Mouse (Mus musculus): ENCODE results near the gene Prkcq.

Gene Prkcq

DNA sequence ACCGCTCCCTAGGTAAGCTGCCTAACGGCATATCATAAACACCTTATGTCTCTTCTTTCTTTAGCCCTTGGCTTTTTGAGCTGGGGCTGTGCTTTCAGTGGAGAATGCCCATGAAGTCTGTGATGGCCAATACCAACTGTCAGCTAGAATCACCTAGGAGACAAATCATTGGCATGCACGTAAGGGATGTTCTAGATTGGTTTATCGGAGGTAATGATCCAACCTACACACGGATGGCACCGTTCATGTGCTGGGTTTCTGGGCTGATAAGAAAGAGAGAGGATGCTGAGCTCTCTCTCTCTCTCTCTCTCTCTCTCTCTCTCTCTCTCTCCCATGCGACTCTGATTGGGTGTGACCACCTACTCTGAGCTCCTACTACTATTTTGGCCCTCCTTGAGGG lies 10.2 kb downstream of the Prkcq start:
- CTCF ChIA-PET = interaction anchor here in 1 of 4 experiments (0.5 to 1.1 kb wide), 2 partner anchors 9 to 11 kb away, joined by 4 read pairs; no protein-coding TSS in a partner anchor
- POLR2A ChIA-PET = no interaction called here

DNA sequence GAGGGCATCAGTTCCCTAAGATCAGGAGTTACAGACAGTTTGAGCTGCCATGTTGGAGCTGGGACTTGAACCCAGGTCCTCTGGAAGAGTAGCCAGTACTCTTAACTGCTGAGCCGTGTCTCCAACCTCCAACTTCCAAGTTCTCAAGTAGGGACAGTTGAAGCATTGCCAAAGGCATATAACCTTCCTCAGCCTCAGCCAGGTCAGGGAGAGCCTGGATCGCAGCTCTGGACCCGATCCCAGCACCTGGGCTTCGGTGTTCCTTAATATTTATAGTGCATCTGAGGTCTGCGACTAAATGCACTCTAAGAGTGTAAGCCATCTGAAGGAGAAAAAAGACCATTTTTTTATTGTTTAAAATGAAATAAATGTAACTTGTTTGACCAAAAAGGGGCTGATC lies 12.1 kb downstream of the Prkcq start:
- CTCF ChIA-PET = interaction anchor here in 1 of 4 experiments (0.7 kb wide), 1 partner anchor 1368 kb away, joined by 4 read pairs; no protein-coding TSS in a partner anchor
- POLR2A ChIA-PET = no interaction called here

DNA sequence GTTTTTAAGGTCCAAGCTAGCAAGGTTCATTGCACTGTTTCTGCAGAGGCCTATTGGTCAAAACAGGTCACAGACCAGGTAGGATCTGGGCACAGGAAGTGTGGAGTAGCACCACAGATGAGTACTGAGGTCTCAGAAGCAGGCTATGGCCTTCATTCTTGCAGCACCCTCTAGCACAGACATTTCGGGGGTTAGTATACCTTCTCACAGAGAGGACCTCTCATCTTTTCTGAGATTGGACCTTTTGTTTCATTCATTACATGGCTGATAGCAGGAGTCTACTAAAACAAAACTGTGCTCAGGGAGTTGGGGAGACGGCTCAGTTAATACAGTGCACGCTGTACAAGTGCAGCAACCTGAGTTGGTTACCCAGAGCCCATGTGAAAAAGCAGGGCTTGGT lies 14.7 kb downstream of the Prkcq start:
- POLR2A ChIA-PET = no interaction called here
- CTCF ChIA-PET = no interaction called here

DNA sequence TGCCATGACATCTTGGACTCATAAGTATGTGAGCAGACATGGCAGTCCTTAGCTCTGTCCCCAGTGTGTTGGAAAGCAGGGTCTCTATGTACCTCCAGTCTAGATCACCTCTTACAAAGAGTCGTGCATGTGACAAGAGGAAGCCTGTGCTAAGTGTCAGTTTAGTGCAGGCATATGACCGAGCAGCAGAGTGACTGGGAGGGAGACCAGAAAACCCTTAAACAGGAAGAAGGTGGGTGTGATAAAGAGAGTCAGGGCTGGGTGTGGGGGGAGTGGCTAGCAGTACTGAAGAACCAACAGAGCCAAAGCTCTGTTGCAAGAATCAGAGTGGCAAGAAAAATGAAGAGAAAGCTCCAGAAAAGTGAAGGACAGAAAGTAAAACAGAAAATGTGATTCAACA lies 15.3 kb downstream of the Prkcq start:
- ChIA-PET POLR2A (no interaction called here), CTCF (no interaction called here)

DNA sequence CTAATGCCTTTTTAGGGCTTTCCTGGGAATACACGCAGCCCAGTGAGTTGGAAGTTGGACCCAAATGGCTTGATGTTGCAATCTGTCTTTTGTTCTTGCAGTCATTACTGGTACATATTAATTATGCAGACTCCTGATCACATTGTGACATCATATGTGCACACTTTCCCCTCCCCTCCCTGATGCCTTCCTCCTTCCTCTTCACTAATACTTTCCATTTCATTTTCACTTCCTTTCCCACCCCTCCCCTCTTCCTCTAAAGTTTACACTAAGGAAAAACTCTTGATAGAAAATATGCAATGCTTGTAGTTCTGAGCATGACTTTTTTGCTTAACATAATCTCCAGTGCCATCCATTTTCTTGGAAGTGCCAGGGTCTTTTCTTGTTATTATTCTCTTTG lies 16.4 kb downstream of the Prkcq start:
- ChIA-PET POLR2A (no interaction called here), CTCF (no interaction called here)

DNA sequence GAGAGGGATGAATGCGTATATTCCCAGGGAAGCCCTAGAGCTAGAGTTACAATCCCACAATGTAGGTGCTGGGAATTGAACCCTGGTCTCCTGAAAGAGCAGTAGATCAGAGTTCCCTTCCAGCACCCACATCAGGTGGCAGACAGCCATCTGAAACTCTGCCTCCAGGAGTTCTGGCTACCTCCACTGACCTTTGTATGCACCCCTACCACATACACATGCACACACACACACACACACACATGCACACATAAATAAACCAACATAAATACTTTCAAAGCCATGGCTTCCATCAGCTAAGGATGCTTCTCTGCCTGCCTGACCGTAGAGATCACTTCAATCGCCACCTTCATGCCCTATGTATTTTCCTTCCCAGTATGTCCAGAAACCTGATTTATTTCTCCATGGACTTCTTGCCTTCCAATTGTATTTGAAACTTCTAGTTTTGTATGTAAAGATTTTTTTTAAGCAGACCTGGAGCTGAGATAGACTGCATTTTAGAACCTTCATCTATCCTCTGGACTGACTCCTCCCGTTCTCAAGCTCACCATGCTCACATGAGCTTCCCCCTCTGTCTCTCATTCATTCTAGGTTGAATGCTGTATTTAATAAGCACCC lies 17.4 kb downstream of the Prkcq start:
- CTCF ChIA-PET = no interaction called here
- POLR2A ChIA-PET = no interaction called here

DNA sequence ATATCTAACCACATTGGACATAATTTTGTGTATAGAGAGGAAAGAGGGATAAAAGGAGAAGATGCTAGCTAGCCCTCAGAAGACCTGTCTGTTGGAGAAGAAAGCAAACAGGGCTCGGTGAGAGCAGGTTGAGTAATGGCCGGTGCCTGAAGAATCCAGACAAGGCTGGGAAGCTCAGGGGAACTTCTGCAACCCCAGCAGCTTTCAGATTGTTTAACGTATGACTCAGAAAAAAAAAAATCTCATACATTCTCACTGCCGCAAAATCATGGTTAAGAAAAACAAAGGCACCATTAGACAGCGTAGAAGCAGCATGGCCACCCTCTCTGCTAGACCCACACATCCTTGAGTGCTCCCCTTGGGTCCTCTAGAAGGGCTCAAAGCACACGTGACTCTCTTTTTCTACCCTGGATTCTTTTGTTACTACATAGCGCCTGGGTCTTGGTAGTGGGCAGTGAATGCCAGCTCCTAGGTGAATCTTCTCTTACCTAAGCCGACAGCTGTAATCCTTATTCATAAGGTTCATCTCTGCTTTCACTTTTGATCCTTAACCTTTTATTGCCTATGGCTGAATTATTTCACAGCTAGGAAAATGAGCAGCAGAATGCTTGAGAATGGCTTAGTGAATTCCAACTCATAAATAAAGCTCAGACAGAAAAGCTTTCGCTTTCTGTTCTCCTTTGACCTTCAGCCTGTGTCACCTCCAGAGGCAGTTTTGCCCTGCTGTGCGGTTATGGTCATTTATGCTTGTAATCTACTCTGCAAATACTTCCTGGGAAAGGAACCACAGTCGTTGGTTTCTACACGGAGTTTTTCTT lies 20.6 kb downstream of the Prkcq start:
- CTCF ChIA-PET = interaction anchor here in 2 of 4 experiments (0.5 to 0.7 kb wide), 3 partner anchors 11 to 1789 kb away, joined by 4 to 5 read pairs (median 4); no protein-coding TSS in a partner anchor
- POLR2A ChIA-PET = no interaction called here

DNA sequence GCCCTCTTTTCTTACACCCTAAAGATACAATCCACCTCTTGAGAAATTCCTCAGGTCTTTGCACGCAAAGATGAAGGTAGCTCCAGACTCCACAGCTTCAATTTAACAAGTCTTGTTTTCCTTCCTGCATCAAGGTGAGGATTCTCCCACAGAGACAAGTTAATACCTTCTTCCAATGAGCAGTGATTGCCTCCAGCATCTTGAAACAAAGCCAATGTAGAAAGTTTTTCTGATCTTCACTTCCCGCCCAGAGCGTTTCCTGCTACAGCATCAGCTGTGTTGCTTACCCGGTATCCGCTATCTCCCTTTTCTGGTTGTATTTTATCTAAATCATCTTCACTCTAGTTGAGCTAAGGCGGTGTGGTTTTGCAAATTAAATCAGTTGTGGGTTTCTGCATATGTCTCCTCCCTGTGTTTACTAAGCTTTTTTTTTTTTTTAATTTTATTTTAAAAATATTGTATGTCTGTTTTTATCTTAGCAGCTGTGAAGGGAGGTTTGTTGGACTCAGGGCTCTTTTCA lies 21.3 kb downstream of the Prkcq start:
- ChIA-PET POLR2A (no interaction called here), CTCF (interaction anchor here in 2 of 4 experiments (0.5 to 0.7 kb wide), 4 partner anchors 11 to 1790 kb away, joined by 3 to 5 read pairs (median 4); no protein-coding TSS in a partner anchor)

DNA sequence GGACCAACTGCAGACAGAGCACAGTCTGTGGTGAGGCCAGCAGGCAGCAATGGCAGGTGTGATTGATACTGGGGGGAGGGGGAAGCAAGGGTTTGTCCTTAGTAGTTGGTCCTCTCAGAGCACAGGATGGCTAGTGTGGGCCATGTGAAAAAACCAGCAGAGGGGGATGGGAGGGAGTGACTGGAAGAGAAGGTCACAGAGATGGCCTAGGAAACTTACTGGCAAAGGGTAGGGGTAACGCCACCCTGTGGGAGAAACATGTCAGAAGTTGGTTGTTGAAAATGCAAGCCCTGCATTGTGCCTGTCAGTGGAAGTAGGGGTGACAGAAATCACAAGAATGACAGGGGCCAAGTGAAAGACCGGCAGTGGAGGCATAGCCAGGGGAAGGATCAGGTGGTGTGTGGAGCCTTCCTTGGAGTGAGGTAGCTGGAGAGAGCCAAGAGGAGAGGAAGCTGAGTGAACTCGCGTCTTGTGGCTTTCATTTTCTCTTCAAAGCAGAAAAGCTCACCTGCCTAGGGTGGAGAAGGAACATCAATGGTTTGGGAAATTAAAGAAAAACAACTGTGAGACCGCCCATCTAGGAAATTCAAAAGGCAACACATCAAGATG lies 22.9 kb downstream of the Prkcq start:
- ChIA-PET POLR2A (no interaction called here), CTCF (no interaction called here)

DNA sequence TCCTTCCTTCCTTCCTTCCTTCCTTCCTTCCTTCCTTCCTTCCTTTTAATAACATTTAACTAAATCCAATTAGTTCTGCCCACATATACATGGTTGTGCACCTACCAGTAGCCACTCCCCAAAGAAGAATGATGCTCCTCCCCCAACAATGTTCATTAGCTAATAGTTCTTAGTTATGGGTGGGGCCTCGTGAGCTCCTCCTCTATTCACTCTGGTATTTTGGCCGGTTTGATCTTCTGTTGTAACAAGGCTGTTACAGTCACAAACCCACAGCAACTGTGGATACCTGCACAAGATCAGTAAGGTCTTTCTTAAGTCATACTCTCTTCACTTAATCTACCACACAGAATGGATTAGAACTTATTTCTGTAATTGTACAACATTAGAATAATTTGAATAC lies 24.2 kb downstream of the Prkcq start:
- ChIA-PET POLR2A (no interaction called here), CTCF (no interaction called here)

DNA sequence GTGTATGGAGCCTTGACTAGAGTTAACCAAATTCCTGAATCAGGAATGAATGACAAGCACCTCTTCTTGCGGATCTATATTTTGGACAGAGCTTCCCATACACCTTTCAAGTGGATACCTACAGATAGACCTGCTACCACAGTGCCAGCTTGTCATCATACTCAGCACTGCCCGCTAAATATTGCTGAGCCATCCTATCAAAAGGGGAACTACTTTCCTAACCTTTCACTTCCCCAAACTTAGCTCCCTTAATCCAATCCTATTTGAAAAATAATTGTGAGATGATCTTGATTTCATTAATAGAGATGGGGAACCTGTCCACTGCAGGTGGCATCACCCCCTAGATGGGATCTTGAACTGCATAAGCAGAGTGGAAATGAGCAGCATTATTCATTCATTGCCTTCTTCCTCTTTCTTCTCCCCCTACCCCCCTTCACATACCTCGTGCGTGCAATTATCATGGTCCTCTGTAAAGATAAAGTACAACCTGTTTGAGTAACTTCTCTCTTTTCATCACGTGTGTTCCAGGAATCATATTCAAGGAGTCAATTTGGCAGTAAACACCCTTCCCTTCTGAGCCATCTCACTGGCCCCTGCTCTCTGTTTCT lies 25.1 kb downstream of the Prkcq start:
- ChIA-PET POLR2A (no interaction called here), CTCF (no interaction called here)

DNA sequence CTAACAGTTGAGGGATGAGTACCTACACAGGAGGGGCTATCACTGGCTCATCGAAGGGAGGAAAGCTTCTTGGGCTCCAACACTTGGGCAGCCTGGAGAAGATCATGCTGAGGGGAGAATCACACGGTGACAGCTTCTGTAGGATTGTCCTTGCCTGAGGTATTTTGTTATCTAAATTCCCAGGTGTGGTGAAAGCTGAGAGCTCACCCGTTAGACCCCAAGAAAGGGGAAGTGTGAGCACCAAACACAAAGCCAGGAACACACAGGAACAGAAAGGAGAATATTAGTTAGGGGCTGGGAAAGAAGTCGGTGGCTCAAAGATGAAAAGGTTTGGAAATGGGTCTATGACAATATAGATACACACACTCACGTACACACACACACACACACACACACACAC lies 27.7 kb downstream of the Prkcq start:
- ChIA-PET POLR2A (no interaction called here), CTCF (no interaction called here)

DNA sequence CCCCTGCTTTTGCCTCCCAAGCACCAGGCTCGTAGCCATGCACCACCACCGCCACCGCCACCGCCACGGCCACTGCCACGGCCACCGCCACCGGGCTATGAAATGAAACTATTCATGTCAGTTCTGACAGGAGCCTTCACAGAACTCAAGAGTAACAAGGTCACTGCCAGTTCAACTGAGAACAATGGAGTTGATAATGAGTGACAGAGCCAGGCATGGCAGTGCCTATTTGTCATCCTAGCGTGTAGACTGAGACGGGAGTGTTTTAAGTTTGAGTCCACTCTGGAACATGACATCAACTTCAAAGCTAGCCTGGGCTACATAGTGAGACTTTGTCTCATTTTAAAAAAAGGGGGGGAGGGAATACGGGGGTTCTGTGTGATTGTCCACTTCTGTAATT lies 30.9 kb downstream of the Prkcq start:
- ChIA-PET CTCF (interaction anchor here in 1 of 4 experiments (0.6 kb wide), 1 partner anchor 1500 kb away, joined by 3 read pairs; no protein-coding TSS in a partner anchor), POLR2A (no interaction called here)

DNA sequence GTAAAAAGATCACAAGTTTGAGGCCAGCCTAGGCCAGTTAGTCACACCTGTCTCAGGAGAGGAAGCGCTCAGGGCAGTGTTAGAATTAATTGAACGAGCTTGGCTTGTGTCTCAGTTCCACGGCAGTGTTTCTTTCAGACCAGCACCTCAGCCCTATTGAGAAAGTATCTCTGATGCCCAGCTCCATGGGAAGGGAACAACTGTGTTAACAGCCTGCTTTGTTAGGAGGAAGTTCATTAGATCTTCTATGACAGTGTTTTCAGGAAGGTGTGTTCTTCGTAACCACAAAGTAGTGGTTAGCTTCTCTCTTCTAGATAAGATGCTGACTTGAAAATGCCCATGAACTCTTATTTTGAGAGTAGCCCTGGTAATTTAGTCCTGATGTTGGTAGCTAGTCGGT lies 31.4 kb downstream of the Prkcq start:
- ChIA-PET POLR2A (no interaction called here), CTCF (interaction anchor here in 1 of 4 experiments (0.6 kb wide), 1 partner anchor 1499 kb away, joined by 3 read pairs; no protein-coding TSS in a partner anchor)

DNA sequence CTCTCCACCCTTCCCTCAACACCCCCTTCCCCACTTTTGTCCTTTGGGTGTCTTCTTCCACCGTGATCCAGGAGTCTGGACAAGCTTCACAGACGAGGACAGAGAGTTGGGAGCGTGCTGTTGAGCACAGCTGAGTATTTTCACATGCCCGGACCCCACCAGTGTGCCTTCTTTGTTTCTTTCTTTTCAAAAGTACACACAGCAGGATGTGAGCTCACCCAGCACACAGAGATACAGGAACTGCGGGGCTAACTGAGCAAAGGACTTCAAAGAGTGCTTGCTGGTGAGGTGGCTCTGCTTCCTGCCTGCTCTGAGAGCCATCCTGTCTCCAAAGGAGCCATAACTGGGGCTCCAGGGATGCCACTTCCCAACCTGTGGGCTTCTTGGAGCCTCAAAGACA lies 32.3 kb downstream of the Prkcq start:
- POLR2A ChIA-PET = interaction anchor here in 1 of 4 experiments (0.7 kb wide), 1 partner anchor 13 kb away, joined by 3 read pairs; no protein-coding TSS in a partner anchor
- CTCF ChIA-PET = no interaction called here

DNA sequence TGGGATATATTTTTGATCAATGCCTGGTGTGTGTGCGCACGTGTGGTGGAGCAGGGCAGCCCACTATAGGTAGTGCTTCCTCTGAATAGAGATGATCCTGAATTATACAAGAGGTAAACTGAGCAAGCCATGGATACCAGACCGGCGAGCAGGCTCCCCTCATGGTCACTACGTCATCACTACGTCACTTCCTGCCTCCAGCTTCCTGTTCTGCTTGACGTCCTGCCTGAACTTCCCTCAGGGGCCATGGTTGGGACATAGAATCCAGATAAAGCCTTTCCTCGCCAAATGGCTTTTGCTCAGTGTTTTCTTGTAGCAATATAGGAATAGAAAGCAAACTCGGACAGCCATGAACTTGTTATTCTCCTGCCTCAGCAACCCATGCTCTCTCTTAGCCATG lies 33.1 kb downstream of the Prkcq start:
- ChIA-PET CTCF (no interaction called here), POLR2A (interaction anchor here in 1 of 4 experiments (0.8 kb wide), 1 partner anchor 67 kb away, joined by 3 read pairs; no protein-coding TSS in a partner anchor)

DNA sequence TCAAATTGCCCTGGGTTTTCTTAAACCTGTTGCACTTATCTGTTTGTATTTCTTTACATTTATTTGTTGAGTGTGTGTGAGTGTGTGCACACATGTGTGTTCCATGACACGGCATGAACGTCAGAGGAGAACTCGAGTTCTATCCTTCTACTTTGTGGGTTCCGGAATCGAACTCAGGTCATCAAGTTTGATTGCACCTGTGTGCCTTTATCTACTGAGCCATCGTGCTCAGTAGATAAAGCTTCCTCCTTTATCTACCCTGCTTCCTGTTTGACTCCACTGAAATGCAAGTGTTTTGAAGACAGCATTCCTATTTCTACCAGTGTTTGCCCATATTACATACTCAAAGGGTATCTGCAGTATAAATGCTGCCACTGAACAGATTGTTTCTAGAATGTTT lies 33.8 kb downstream of the Prkcq start:
- CTCF ChIA-PET = no interaction called here
- POLR2A ChIA-PET = interaction anchor here in 1 of 4 experiments (0.8 kb wide), 1 partner anchor 66 kb away, joined by 3 read pairs; no protein-coding TSS in a partner anchor

DNA sequence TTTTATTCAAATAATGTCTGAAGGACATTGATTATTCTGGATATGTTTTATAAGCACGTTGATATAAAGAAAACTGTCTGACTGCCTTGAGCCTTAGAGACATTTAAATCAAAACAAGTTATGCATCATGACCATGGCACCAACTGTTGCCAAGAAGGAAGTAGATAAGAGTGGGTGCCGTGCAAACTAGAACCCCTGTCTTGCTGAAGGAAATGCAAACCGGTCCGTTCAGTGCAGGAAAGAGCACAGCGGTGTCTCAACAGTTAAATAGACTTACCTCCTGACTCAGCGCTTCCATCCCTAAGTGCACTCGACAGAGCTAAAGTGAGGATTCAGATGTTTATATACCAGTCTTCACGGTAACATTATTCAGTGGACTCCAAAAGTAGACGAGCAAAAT lies 36.4 kb downstream of the Prkcq start:
- POLR2A ChIA-PET = no interaction called here
- CTCF ChIA-PET = no interaction called here

DNA sequence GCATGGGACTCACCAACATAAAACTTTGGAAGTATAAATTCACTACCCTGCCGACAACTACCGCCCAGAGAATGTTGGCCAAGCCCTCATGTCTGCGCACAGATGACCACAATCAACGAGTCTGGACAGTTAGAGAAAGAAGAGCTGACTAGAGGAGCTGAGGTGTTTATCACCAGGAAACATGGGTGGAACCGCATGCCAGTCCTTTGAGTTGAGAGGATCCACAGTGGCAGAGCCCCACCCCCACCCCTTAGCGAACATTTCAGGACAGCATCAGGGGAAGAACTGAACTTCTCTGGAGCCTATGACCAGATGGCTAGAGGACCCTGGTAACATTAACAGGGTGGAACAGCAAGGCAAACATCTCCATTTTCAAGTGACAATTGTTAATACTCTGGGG lies 37.4 kb downstream of the Prkcq start:
- CTCF ChIA-PET = no interaction called here
- POLR2A ChIA-PET = no interaction called here
